Mouse (Mus musculus): Measurements from ENCODE around the gene Lsp1. TPM values are rescaled to one million over a fixed set of nuclear protein-coding genes. Genes with fewer than 3 reads are reported as not detected.

Gene Lsp1
- polyA plus RNA-seq, 2 experiments, result 45.8 to 102 TPM

- Histone ChIP-seq H3K4me2 (replicated peaks; ENCODE audit: low read depth, low read length, severe bottlenecking) (no peak overlapping the region), H3K4me1 (ENCODE audit: control insufficient read depth, insufficient read depth, low read length) (peaks cover 54% of the 10 kb centered on the region), H3K9me3 (ENCODE audit: control insufficient read depth, low read length) (no peaks in the 10 kb centered on the region), H3K36me3 (ENCODE audit: control insufficient read depth, insufficient read depth, low read length) (0 out of 2 replicates have a peak, but pooled peaks cover 1% of the 10 kb centered on the region), H3K27me3 (ENCODE audit: control insufficient read depth, insufficient read depth, low read length) (no peaks in the 10 kb centered on the region), H3K4me3 (replicated peaks; ENCODE audit: low read length) (no peak overlapping the region), H3K27ac (replicated peaks; ENCODE audit: low read depth, low read length) (peak overlapping the region; percentile 98), H3K9ac (ENCODE audit: low read depth, low read length, severe bottlenecking) (no peak overlapping the region; the same call in 1 of the 2 replicates)
- WGBS, result 93% methylated on average over 3 of the region's 3 CpGs
- DNase-seq (ENCODE audit: low spot score) (no peak), ATAC-seq (ENCODE audit: low FRiP score, low read depth) (no peak)
- TF ChIP-seq POLR2A (IDR thresholded peaks at IDR 0.05; ENCODE audit: borderline replicate concordance, extremely low read depth, insufficient read depth, insufficient read length), result no peak
Measured at GRCm38 (mm10) chr7:142480661-142481060, 20.1 kb downstream of the Lsp1 start.

GRCm38 (mm10) chr7:142481186-142481567 is 20.6 kb downstream of the Lsp1 start:
- Histone ChIP-seq H3K4me3 (replicated peaks; ENCODE audit: low read length) (no peak overlapping the region), H3K27ac (replicated peaks; ENCODE audit: low read depth, low read length) (peak overlapping the region; percentile 98), H3K36me3 (ENCODE audit: control insufficient read depth, insufficient read depth, low read length) (0 out of 2 replicates have a peak, but pooled peaks cover 5% of the 10 kb centered on the region), H3K9ac (ENCODE audit: low read depth, low read length, severe bottlenecking) (peak overlapping the region; percentile 40), H3K27me3 (ENCODE audit: control insufficient read depth, insufficient read depth, low read length) (no peaks in the 10 kb centered on the region), H3K4me2 (replicated peaks; ENCODE audit: low read depth, low read length, severe bottlenecking) (peak overlapping the region; percentile 44), H3K9me3 (ENCODE audit: control insufficient read depth, low read length) (no peaks in the 10 kb centered on the region), H3K4me1 (ENCODE audit: control insufficient read depth, insufficient read depth, low read length) (peaks cover 60% of the 10 kb centered on the region)
- ATAC-seq (ENCODE audit: low FRiP score, low read depth) (no peak), DNase-seq (ENCODE audit: low spot score) (peak; percentile 66)
- TF ChIP-seq POLR2A (IDR thresholded peaks at IDR 0.05; ENCODE audit: borderline replicate concordance, extremely low read depth, insufficient read depth, insufficient read length), result no peak
- 6% methylated on average over 5 of the region's 5 CpGs for WGBS

- peak overlapping the region; percentile 98 for H3K27ac ChIP-seq (replicated peaks; ENCODE audit: low read depth, low read length)
- H3K4me3 ChIP-seq (replicated peaks; ENCODE audit: low read length), result peak overlapping the region; percentile 13; the same call in 1 of the 2 replicates
- H3K9ac ChIP-seq (ENCODE audit: low read depth, low read length, severe bottlenecking), result peak overlapping the region; percentile 40
- H3K27me3 ChIP-seq (ENCODE audit: control insufficient read depth, insufficient read depth, low read length), result no peaks in the 10 kb centered on the region
- DNase-seq (ENCODE audit: low spot score) (peak; percentile 91), ATAC-seq (ENCODE audit: low FRiP score, low read depth) (peak; percentile 80)
- H3K9me3 ChIP-seq (ENCODE audit: control insufficient read depth, low read length), result no peaks in the 10 kb centered on the region
- peak overlapping the region; percentile 44 for H3K4me2 ChIP-seq (replicated peaks; ENCODE audit: low read depth, low read length, severe bottlenecking)
- 3% methylated on average over 18 of the region's 22 CpGs for WGBS
- 0 out of 2 replicates have a peak, but pooled peaks have one; percentile 32 for TF ChIP-seq POLR2A (IDR thresholded peaks at IDR 0.05; ENCODE audit: borderline replicate concordance, extremely low read depth, insufficient read depth, insufficient read length)
- peaks cover 65% of the 10 kb centered on the region for H3K4me1 ChIP-seq (ENCODE audit: control insufficient read depth, insufficient read depth, low read length)
- H3K36me3 ChIP-seq (ENCODE audit: control insufficient read depth, insufficient read depth, low read length), result 0 out of 2 replicates have a peak, but pooled peaks cover 5% of the 10 kb centered on the region
Measured at GRCm38 (mm10) chr7:142481568-142482255, 21.1 kb downstream of the Lsp1 start.

- Histone ChIP-seq H3K27me3 (ENCODE audit: control insufficient read depth, insufficient read depth, low read length) (no peaks in the 10 kb centered on the region), H3K27ac (replicated peaks; ENCODE audit: low read depth, low read length) (peak overlapping the region; percentile 98), H3K9me3 (ENCODE audit: control insufficient read depth, low read length) (no peaks in the 10 kb centered on the region), H3K4me1 (ENCODE audit: control insufficient read depth, insufficient read depth, low read length) (peaks cover 70% of the 10 kb centered on the region), H3K4me2 (replicated peaks; ENCODE audit: low read depth, low read length, severe bottlenecking) (peak overlapping the region; percentile 44), H3K9ac (ENCODE audit: low read depth, low read length, severe bottlenecking) (peak overlapping the region; percentile 40), H3K4me3 (replicated peaks; ENCODE audit: low read length) (peak overlapping the region; percentile 13; the same call in 1 of the 2 replicates), H3K36me3 (ENCODE audit: control insufficient read depth, insufficient read depth, low read length) (0 out of 2 replicates have a peak, but pooled peaks cover 5% of the 10 kb centered on the region)
- 6% methylated on average over 6 of the region's 6 CpGs for WGBS
- peak; percentile 64 for DNase-seq (ENCODE audit: low spot score)
- peak; percentile 24 for ATAC-seq (ENCODE audit: low FRiP score, low read depth)
- no peak for TF ChIP-seq POLR2A (IDR thresholded peaks at IDR 0.05; ENCODE audit: borderline replicate concordance, extremely low read depth, insufficient read depth, insufficient read length)
Measured at GRCm38 (mm10) chr7:142482256-142482609, 21.6 kb downstream of the Lsp1 start.

GRCm38 (mm10) chr7:142483136-142483535 is 22.5 kb downstream of the Lsp1 start:
- peaks cover 78% of the 10 kb centered on the region for H3K4me1 ChIP-seq (ENCODE audit: control insufficient read depth, insufficient read depth, low read length)
- no peak for TF ChIP-seq POLR2A (IDR thresholded peaks at IDR 0.05; ENCODE audit: borderline replicate concordance, extremely low read depth, insufficient read depth, insufficient read length)
- H3K9ac ChIP-seq (ENCODE audit: low read depth, low read length, severe bottlenecking), result 0 out of 2 replicates have a peak overlapping the region, but pooled peaks have one; percentile 18
- H3K27ac ChIP-seq (replicated peaks; ENCODE audit: low read depth, low read length), result peak overlapping the region; percentile 98
- no peaks in the 10 kb centered on the region for H3K9me3 ChIP-seq (ENCODE audit: control insufficient read depth, low read length)
- H3K36me3 ChIP-seq (ENCODE audit: control insufficient read depth, insufficient read depth, low read length), result 0 out of 2 replicates have a peak, but pooled peaks cover 5% of the 10 kb centered on the region
- WGBS, result 14% methylated on average over 11 of the region's 11 CpGs
- H3K27me3 ChIP-seq (ENCODE audit: control insufficient read depth, insufficient read depth, low read length), result no peaks in the 10 kb centered on the region
- no peak overlapping the region for H3K4me3 ChIP-seq (replicated peaks; ENCODE audit: low read length)
- ATAC-seq (ENCODE audit: low FRiP score, low read depth), result peak; percentile 19
- no peak overlapping the region for H3K4me2 ChIP-seq (replicated peaks; ENCODE audit: low read depth, low read length, severe bottlenecking)
- peak; percentile 83 for DNase-seq (ENCODE audit: low spot score)
